Mouse (Mus musculus) mouse trophoblast stem cell (cell line): ENCODE data around the gene Gnas.

ENCODE experiments used
- in situ Hi-C, 2 experiments: fragments of 300-500 bp; cut with MseI, MboI; formaldehyde crosslinking; loops; 2 replicates in 1 of 2; 3 replicates in 1 of 2; pipeline ENCODE4 v1.15.1; 2025

The Gnas gene

GRCm38 (mm10) chr2:174327295-174327981 is 43.3 kb downstream of the Gnas start:
- in situ Hi-C loops = no loop called here

GRCm38 (mm10) chr2:174328358-174328905 is 44.3 kb downstream of the Gnas start:
- in situ Hi-C loops = no loop called here

GRCm38 (mm10) chr2:174328926-174329662 is 45.0 kb downstream of the Gnas start:
- in situ Hi-C loops = no loop called here

GRCm38 (mm10) chr2:174329663-174330615 is 45.8 kb downstream of the Gnas start:
- in situ Hi-C loops = no loop called here

- in situ Hi-C loops = no loop called here
Observed at GRCm38 (mm10) chr2:174330616-174331191, 46.6 kb downstream of the Gnas start.

GRCm38 (mm10) chr2:174331282-174332030 is 47.3 kb downstream of the Gnas start:
- in situ Hi-C loops = no loop called here

GRCm38 (mm10) chr2:174333239-174333890 is 49.2 kb downstream of the Gnas start:
- in situ Hi-C loops = no loop called here

- in situ Hi-C loops = no loop called here
Observed at GRCm38 (mm10) chr2:174334415-174334814, 50.3 kb downstream of the Gnas start.

- in situ Hi-C loops = no loop called here
Observed at GRCm38 (mm10) chr2:174337275-174337674, 53.2 kb downstream of the Gnas start.

GRCm38 (mm10) chr2:174339701-174340100 is 55.6 kb downstream of the Gnas start:
- in situ Hi-C loops = no loop called here

- in situ Hi-C loops = no loop called here
Observed at GRCm38 (mm10) chr2:174340229-174340892, 56.2 kb downstream of the Gnas start.

GRCm38 (mm10) chr2:174340893-174341580 is 56.9 kb downstream of the Gnas start:
- in situ Hi-C loops = no loop called here

GRCm38 (mm10) chr2:174342793-174343400 is 58.8 kb downstream of the Gnas start:
- in situ Hi-C loops = no loop called here

- in situ Hi-C loops = no loop called here
Observed at GRCm38 (mm10) chr2:174343566-174343965, 59.4 kb downstream of the Gnas start.

GRCm38 (mm10) chr2:174344003-174344655 is 60.0 kb downstream of the Gnas start:
- in situ Hi-C loops = no loop called here

- in situ Hi-C loops = no loop called here
Observed at GRCm38 (mm10) chr2:174344996-174345395, 60.9 kb downstream of the Gnas start.

GRCm38 (mm10) chr2:174346612-174346998 is 62.5 kb downstream of the Gnas start, which contains the start of gene Gm20721:
TSS of gene Gm20721 (minus strand) at chr2:174346712.
- in situ Hi-C loops = no loop called here
